Mouse (Mus musculus): ENCODE results near the gene Myh9.
A peak's percentile ranks its signal among the peaks of the same experiment; 100 is the strongest.

Gene Myh9

GRCm38 (mm10) chr15:77842047-77842843, at the start of gene Myh9:
TSS of gene Myh9 (minus strand) at chr15:77842175.
- DNase-seq (ENCODE audit: low spot score), result peak; percentile 99

GRCm38 (mm10) chr15:77891766-77892165, 49.8 kb upstream of the Myh9 start:
- peak; percentile 91 for DNase-seq (ENCODE audit: low spot score)

GRCm38 (mm10) chr15:77889761-77890422, 47.9 kb upstream of the Myh9 start:
- DNase-seq (ENCODE audit: low spot score), result peak; percentile 67

- DNase-seq (ENCODE audit: low spot score), result peak; percentile 22
Observed at GRCm38 (mm10) chr15:77888286-77888685, 46.3 kb upstream of the Myh9 start.

- DNase-seq (ENCODE audit: low spot score), result no peak
Observed at GRCm38 (mm10) chr15:77887093-77887488, 45.1 kb upstream of the Myh9 start.

GRCm38 (mm10) chr15:77886369-77887092, 44.6 kb upstream of the Myh9 start:
- DNase-seq (ENCODE audit: low spot score), result no peak

- DNase-seq (ENCODE audit: low spot score), result no peak
Observed at GRCm38 (mm10) chr15:77885945-77886344, 44.0 kb upstream of the Myh9 start.

GRCm38 (mm10) chr15:77885159-77885558, 43.2 kb upstream of the Myh9 start:
- no peak for DNase-seq (ENCODE audit: low spot score)

- DNase-seq (ENCODE audit: low spot score), result no peak
Observed at GRCm38 (mm10) chr15:77883697-77884010, 41.7 kb upstream of the Myh9 start.

GRCm38 (mm10) chr15:77882797-77883696, 41.1 kb upstream of the Myh9 start:
- DNase-seq (ENCODE audit: low spot score), result no peak

- DNase-seq (ENCODE audit: low spot score), result no peak
Observed at GRCm38 (mm10) chr15:77882297-77882696, 40.3 kb upstream of the Myh9 start.

- DNase-seq (ENCODE audit: low spot score), result no peak
Observed at GRCm38 (mm10) chr15:77881698-77882097, 39.7 kb upstream of the Myh9 start.

- DNase-seq (ENCODE audit: low spot score), result no peak
Observed at GRCm38 (mm10) chr15:77880738-77881137, 38.8 kb upstream of the Myh9 start.

GRCm38 (mm10) chr15:77879756-77880155, 37.8 kb upstream of the Myh9 start:
- DNase-seq (ENCODE audit: low spot score), result no peak

GRCm38 (mm10) chr15:77877209-77877608, 35.2 kb upstream of the Myh9 start:
- DNase-seq (ENCODE audit: low spot score), result no peak

GRCm38 (mm10) chr15:77876716-77877115, 34.7 kb upstream of the Myh9 start:
- DNase-seq (ENCODE audit: low spot score), result peak; percentile 72

- no peak for DNase-seq (ENCODE audit: low spot score)
Observed at GRCm38 (mm10) chr15:77875953-77876352, 34.0 kb upstream of the Myh9 start.

GRCm38 (mm10) chr15:77874807-77875206, 32.8 kb upstream of the Myh9 start:
- DNase-seq (ENCODE audit: low spot score), result no peak

- DNase-seq (ENCODE audit: low spot score), result no peak
Observed at GRCm38 (mm10) chr15:77874310-77874709, 32.3 kb upstream of the Myh9 start.

GRCm38 (mm10) chr15:77873564-77873963, 31.6 kb upstream of the Myh9 start:
- DNase-seq (ENCODE audit: low spot score), result no peak

GRCm38 (mm10) chr15:77872996-77873395, 31.0 kb upstream of the Myh9 start:
- no peak for DNase-seq (ENCODE audit: low spot score)

- DNase-seq (ENCODE audit: low spot score), result no peak
Observed at GRCm38 (mm10) chr15:77868340-77868739, 26.4 kb upstream of the Myh9 start.
